Mouse (Mus musculus) gastrocnemius, adult 8-10 months (tissue): ENCODE measurements around the gene Mat1a. TPM values are rescaled to one million over a fixed set of nuclear protein-coding genes. Genes with fewer than 3 reads are reported as not detected.
A peak's percentile ranks its signal among the peaks of the same experiment; 100 is the strongest.

Source experiments
- DNase-seq, 2 experiments: peaks; one replicate each; pipeline ENCODE4 v3.0.0; 2022; ENCODE audit warnings: low spot score in 2 of 2
- total RNA-seq, 4 experiments: library from RNA; stranded (reverse); gene quantifications; 2 replicates each; pipeline ENCODE4 v1.2.4; 2022

Mat1a gene
- total RNA-seq: 1 to 10 TPM in 1 of 4 experiments, not detected in 3; 1.2 TPM

GRCm38 (mm10) chr14:41104853-41105444 lies at the start of gene Mat1a:
TSS of gene Mat1a (plus strand) at chr14:41105035.
- DNase-seq: no peak

GRCm38 (mm10) chr14:41065168-41065567 lies 39.7 kb upstream of the Mat1a start:
- no peak for DNase-seq

DNA sequence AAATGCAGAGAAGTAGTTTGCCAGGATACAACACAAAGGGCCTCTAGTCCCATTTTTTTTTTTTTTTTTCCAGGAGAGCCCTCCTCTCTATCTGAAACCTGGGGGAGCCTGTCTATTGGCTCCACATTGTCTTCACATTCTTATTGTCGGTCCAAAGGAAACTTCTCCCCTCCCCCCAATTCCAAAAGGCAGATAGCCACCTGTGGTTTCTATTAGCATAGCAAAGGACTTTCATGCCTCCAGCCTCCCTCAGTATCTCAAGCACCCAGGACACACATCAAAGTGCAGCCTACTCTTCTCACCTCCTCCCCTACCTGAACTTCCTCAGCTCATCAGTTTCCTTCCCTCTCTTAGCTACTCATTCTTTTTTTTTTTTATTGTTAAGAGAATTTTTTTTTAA lies 38.4 kb upstream of the Mat1a start:
- DNase-seq: no peak

DNA sequence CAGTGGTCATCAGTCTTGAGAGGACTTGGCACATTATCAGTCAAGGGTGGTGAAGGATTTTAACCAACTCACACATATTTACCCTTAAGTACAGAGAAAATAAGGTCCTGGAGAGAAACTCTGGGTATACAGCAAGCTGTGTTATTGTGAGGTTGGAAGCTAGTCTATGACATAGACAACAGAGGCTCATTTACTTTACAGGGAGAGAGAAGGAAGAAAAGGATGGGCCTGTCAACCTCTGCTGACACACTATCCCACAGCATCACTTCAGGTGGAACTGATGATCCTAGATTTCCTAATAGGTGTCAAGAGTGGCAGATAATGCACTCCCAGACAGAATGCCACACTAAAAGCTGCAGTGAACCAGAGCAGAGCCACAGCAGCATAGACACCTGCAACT lies 35.7 kb upstream of the Mat1a start, which contains the start of gene Dydc2:
Gene Dydc2, minus strand, starts transcription at position 101 of the 400 bp plus-strand sequence.
- DNase-seq: no peak

DNA sequence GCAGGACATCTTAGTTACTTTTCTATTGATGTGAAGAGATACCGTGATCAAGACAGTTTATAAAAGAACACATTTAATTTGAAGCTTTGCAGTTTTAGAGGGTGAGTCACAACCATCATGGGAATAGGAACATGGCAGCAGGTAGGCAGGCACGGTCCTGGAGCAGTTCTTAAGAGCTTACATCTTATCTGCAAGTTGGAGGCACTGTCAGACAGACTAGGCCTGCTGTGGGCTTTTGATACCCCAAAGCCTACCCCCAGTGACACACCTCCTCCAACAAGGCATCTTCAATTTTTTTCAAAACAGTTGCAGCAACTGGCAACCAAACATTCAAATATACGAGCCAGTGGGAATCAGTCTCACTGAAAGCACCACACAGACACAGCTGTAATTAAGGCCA lies 34.5 kb upstream of the Mat1a start:
- no peak for DNase-seq

- peak in 1 of 2 experiments; percentile 12 for DNase-seq
Measured at GRCm38 (mm10) chr14:41072229-41072943, 32.4 kb upstream of the Mat1a start, which contains the start of gene Dydc1. TSS of gene Dydc1 (plus strand) at chr14:41072911.

- no peak for DNase-seq
Measured at GRCm38 (mm10) chr14:41072944-41073275, 31.9 kb upstream of the Mat1a start.

GRCm38 (mm10) chr14:41082408-41082807 lies 22.4 kb upstream of the Mat1a start:
- DNase-seq: no peak

DNA sequence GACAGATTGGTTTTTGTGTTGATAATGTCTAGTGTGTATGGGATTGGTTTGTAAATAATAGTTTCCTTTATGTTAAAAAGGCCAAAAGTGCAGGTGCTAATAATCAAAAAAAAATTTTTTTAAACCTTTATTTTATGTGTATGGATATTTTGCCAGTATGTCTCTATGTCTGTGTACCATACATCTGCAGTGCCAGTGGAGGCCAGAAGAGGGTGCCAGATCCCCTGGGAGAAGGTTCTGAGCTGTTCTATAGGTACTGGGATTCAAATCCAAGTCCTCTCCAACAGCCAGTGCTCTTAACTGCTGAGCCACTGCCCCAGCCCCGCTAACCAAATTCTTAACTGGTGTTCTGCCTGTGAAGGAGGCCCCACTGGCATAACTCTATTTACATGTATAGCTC lies 17.3 kb upstream of the Mat1a start:
- DNase-seq: no peak

GRCm38 (mm10) chr14:41090777-41091176 lies 14.1 kb upstream of the Mat1a start:
- DNase-seq: no peak

- DNase-seq: no peak
Measured at GRCm38 (mm10) chr14:41094114-41094513, 10.7 kb upstream of the Mat1a start.

DNA sequence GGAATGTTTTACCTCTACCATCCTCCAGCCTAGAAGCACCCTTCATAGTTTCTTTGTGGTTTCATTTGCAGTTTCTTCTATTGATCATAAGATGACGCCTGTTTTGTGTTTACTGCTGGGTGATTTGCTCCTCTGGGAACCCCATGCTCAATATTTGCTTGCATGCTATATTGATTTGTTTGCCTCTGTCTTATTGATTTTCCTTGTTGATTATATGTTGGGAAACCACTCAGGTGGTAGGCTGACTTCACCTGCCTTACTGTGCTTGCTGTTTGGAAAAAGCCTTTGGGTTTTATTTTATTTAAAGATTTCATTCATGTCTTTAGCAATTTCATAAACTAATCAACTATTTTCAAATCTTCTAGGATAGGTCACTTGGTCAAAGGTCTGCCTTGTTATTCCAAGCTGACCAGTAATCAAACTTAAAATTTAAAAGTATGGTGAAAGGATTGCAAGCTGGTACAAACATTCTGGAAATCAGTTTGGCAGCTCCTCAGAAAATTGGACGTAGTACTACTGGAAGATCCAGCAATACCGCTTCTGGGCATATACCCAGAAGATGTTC lies 8.5 kb upstream of the Mat1a start:
- no peak for DNase-seq

- DNase-seq: no peak
Measured at GRCm38 (mm10) chr14:41098726-41099125, 6.1 kb upstream of the Mat1a start.

- DNase-seq: no peak
Measured at GRCm38 (mm10) chr14:41100712-41101111, 4.1 kb upstream of the Mat1a start.

- DNase-seq: no peak
Measured at GRCm38 (mm10) chr14:41101242-41101641, 3.6 kb upstream of the Mat1a start.

DNA sequence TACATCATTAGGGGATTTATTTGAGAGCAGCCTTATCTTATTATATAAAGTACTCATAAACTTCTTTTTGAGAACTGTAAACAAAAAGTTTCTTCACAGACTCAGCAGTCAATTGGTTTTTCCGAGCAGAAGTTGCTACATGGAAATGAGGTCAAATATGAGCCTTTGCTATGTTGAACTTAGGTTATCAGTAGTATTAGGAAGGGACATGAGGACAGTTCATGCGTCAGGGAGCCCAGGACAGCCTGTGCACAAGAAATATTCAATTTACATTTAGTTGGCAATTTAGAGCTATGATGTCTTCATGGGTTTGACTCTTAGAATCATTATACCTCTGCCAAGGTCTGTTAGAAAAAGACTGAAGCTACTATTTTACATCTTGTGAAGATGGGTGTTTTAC lies 2.6 kb upstream of the Mat1a start:
- no peak for DNase-seq

GRCm38 (mm10) chr14:41111031-41111668 lies 6.3 kb downstream of the Mat1a start:
- DNase-seq: no peak

GRCm38 (mm10) chr14:41112944-41113343 lies 8.1 kb downstream of the Mat1a start:
- no peak for DNase-seq

DNA sequence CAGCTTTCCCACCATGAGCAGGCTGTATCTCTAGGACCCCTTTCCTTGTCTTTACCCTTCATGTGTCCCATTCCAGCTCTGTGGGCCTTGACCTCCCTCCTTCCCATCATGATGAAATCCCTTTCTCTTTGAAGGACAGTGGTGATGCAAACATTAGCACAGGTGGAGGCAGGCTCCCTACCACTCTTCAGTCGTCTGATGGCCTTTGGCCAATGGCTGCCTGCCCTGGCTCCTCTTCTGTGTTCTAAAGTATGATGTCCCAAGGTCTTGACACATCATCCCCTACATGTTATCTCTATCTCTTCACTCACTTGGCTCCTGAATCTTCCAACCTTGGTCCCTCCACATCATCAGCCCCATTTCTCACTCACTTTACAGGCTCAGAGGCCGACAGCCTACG lies 11.4 kb downstream of the Mat1a start:
- DNase-seq: no peak

DNA sequence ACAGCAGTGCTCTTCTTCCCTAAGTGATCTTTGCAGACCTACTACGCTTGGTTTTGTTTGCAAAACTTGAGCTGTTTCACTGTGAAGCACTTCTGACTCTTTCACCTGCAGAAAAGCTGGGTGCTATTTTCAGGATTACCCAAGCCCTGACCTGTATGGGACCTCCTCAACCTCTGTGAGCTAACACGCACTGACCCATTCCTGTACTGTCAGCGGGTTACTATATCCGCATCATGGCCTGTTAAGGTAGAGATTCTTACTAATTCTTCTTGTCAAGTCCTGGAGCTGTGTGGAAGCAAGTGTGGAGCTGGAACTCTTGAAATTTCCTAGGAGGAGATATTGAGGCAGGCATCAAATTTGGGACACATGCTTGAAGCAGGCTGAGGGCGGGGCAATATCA lies 19.8 kb downstream of the Mat1a start:
- DNase-seq: no peak

GRCm38 (mm10) chr14:41127997-41128396 lies 23.2 kb downstream of the Mat1a start:
- no peak for DNase-seq

DNA sequence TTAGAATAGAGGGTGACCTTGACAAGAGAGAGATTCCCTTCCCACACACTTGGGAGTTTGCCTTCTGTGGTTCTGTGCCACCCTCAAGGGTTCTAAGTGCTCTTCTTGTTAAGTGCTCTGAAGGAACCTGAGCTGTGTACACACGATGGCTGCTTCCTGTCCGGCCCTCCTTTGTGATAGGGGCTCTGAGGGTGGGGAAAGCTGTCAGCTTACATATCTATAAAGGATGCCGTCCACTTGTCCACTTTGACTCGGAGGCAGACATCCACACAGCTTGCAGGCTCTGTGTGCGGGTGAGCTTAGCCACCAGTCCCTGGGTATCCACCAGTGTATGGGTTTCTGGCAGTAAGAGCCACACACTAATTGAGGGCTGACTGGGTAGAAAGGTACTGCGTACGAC lies 26.7 kb downstream of the Mat1a start, which contains the start of gene Sftpa1:
Gene Sftpa1, plus strand, starts transcription at position 243 of the 400 bp plus-strand sequence.
- no peak for DNase-seq
